Mouse (Mus musculus): Measurements from ENCODE around the gene Megf9. TPM values are rescaled to one million over a fixed set of nuclear protein-coding genes. Genes with fewer than 3 reads are reported as not detected.

Gene Megf9
- polyA plus RNA-seq, 1 experiment from 2014 or later = 3.7 TPM

Other genes starting within 250 kb of the Megf9 start
- gene Cdk5rap2, start 124.6 kb downstream of the Megf9 start, polyA plus RNA-seq (2016; fragmentation: Nextera tagmentation; extraction: Ambion mirVana) = 11.7 and 12.3 TPM in 2 replicates